Mouse (Mus musculus): ENCODE measurements around the gene Gap43. TPM values are rescaled to one million over a fixed set of nuclear protein-coding genes. Genes with fewer than 3 reads are reported as not detected.
"Not testable (repeated sequence)": the region's sequence is repeated elsewhere in the genome, so short reads cannot be mapped to it uniquely, and the experiment has no call there.

Gap43 gene
- total RNA-seq, 1 experiment from 2014 or later: not detected

GRCm38 (mm10) chr16:42255693-42256092 is 84.8 kb downstream of the Gap43 start:
- ATAC-seq (replicated peaks in 1 of 2; ENCODE audit: insufficient read depth in 1 of 2, low FRiP score in 2 of 2, low TSS enrichment in 1 of 2, low read depth in 1 of 2, poor library complexity in 2 of 2, severe bottlenecking in 2 of 2): no peak

GRCm38 (mm10) chr16:42255222-42255621 is 85.2 kb downstream of the Gap43 start:
- no peak for ATAC-seq (replicated peaks in 1 of 2; ENCODE audit: insufficient read depth in 1 of 2, low FRiP score in 2 of 2, low TSS enrichment in 1 of 2, low read depth in 1 of 2, poor library complexity in 2 of 2, severe bottlenecking in 2 of 2)

GRCm38 (mm10) chr16:42252252-42252651 is 88.2 kb downstream of the Gap43 start:
- no peak for ATAC-seq (replicated peaks in 1 of 2; ENCODE audit: insufficient read depth in 1 of 2, low FRiP score in 2 of 2, low TSS enrichment in 1 of 2, low read depth in 1 of 2, poor library complexity in 2 of 2, severe bottlenecking in 2 of 2)

DNA sequence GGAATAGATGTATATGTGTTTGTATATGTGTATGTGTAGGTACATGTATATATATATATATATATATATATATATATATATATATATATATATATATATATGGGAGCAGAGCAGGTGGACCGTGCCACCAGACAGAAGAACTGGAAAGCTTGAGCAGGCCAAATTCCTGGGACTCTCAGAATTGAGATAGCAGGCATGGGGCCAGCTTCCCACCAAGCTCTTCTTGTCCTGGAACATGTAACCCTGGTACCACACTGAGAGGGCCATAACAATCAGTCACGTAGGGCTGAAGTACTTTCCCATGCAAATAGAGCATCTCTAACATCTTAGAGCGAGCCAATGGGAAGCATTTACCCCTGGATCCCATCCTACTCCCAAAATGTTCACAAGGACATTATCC is 96.3 kb downstream of the Gap43 start:
- ATAC-seq (replicated peaks in 1 of 2; ENCODE audit: insufficient read depth in 1 of 2, low FRiP score in 2 of 2, low TSS enrichment in 1 of 2, low read depth in 1 of 2, poor library complexity in 2 of 2, severe bottlenecking in 2 of 2): not testable (repeated sequence)

- ATAC-seq (replicated peaks in 1 of 2; ENCODE audit: insufficient read depth in 1 of 2, low FRiP score in 2 of 2, low TSS enrichment in 1 of 2, low read depth in 1 of 2, poor library complexity in 2 of 2, severe bottlenecking in 2 of 2): no peak
Observed at GRCm38 (mm10) chr16:42231306-42231705, 109.1 kb downstream of the Gap43 start.

Data from hematopoietic stem cell, adult 5-6 weeks (primary cell).